Mouse (Mus musculus): Measurements from ENCODE around the gene Gpr15.

Gene Gpr15

GRCm38 (mm10) chr16:58701779-58702178, 17.1 kb downstream of the Gpr15 start:
- DNase-seq (ENCODE audit: low spot score), result no peak

- no peak for DNase-seq (ENCODE audit: low spot score)
These were observed 17.9 kb downstream of the Gpr15 start for GRCm38 (mm10) chr16:58700816-58701424.

GRCm38 (mm10) chr16:58700174-58700573, 18.7 kb downstream of the Gpr15 start:
- DNase-seq (ENCODE audit: low spot score), result no peak

- DNase-seq (ENCODE audit: low spot score), result no peak
These were observed 21.6 kb downstream of the Gpr15 start for GRCm38 (mm10) chr16:58697261-58697660.

DNA sequence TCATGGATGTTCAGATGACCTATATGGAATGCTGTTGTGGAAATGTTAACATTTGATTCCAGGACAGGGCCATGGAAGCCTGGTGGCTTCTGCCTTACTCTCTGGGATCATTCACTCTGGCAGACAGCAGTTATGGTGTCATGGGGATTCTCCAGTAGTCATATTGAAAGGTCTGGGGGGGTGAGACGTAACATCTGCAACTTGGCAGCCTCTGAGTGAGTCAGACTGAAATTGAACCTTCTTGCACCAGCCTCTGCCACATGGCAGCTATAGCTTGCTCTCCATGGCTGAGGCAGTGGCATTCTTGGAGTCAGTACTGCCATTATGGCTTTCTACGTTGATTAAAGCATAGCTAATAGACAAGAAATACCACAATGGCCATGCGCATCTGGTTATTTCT, 22.1 kb downstream of the Gpr15 start:
- DNase-seq (ENCODE audit: low spot score), result no peak

DNA sequence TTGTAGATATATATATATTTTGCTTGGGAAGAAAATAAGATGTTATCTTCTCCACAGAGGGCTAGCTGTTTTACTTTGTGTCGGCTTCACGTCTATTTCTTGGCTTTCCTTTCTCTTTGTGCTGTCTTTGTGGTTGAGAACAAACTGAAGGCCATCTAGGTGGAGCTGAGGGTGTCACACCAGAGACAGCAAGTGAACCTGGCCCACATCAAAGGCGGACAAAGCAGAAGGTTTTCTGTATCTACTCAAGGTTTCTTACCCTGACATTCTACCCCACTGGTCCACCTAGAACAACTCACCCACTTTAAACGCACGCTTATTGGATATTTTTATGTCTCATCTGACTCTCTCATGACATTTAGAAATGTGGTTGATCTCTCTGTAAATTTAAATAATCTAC, 24.8 kb downstream of the Gpr15 start:
- no peak for DNase-seq (ENCODE audit: low spot score)

DNA sequence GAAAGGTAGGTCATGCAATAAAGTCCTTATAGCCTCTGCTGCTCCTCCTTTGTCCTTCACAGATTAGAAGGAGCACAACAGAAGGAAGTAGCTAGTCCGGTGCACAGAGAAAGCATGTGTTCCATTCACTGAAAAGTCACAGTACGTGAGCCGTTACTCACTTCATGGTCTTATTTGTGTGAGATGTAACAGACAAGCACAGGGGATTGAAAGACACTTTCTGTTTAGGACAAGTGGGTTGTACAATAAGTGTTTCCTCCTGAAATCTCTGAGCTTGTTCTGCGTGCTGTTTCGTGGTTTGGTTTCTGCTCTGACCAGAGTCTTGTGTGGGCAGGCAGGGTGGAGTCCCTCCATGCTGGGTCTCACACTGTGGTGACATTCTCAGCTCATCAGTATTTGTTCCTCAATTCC, 28.5 kb downstream of the Gpr15 start:
- DNase-seq (ENCODE audit: low spot score), result no peak

DNA sequence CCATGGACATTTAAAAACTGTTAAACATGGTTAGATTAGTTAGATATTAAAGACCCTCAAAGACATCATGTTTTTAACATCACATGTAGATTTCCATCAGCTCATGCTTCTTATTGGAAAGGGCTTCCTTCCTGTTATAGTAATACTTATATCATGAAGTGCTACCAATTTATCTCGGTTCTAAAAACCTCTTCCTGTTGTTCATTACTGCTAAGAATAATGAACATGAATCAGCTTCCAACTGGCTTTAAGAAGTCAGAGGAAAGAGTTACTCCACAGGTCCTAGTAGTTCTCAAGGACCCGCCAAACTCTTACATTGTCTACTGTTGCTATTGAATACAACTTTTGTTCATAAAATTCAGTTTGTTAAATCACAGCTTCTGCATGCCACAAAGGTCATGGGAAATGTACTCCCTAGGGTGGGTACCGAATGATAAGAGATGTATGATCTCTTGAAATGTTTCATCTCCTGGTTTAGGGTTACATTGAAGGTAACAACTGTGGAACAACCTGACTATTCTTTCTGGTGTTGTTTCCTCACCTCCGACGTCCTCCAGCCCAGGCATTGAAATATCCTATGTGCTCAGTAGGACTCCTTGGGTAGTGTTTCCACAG, 29.2 kb downstream of the Gpr15 start:
- no peak for DNase-seq (ENCODE audit: low spot score)

DNA sequence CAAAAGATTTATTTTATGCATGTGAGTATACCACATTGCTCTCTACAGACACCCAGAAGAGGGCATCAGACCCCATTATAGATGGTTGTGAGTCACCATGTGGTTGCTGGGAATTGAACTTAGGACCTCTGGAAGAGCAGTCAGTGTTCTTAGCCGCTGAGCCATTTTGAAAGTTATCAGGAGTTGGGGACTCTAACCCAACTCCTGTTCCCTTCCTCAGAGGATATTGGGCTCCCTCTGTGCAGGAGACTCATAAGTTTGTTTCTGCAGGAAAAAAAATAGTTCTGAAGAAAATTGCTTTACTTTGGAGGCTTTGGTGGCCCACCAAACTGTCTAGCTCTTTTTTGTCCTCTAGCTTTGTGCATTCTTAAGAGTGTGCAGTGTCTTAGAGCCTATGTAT, 30.3 kb downstream of the Gpr15 start:
- no peak for DNase-seq (ENCODE audit: low spot score)

GRCm38 (mm10) chr16:58685548-58686537, 33.0 kb downstream of the Gpr15 start:
- DNase-seq (ENCODE audit: low spot score), result no peak

GRCm38 (mm10) chr16:58684537-58684936, 34.3 kb downstream of the Gpr15 start:
- DNase-seq (ENCODE audit: low spot score), result no peak

DNA sequence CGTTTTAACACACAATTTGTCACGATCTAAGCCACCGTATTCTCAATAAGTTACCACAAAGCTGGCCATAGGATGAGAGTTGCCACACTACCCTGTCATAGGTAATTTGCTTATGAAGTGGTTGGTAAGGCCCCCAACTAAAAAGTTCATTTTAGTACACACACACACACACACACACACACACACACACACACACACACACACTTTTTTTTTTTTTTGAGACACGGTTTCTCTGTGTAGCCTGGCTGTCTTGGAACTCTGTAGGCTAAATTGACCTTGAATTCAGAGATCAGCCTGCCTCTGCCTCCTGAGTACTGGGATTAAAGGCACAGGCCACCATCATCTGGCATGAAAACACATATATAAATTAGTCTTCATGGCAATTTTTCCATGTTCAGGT, 35.0 kb downstream of the Gpr15 start:
- DNase-seq (ENCODE audit: low spot score), result no peak

DNA sequence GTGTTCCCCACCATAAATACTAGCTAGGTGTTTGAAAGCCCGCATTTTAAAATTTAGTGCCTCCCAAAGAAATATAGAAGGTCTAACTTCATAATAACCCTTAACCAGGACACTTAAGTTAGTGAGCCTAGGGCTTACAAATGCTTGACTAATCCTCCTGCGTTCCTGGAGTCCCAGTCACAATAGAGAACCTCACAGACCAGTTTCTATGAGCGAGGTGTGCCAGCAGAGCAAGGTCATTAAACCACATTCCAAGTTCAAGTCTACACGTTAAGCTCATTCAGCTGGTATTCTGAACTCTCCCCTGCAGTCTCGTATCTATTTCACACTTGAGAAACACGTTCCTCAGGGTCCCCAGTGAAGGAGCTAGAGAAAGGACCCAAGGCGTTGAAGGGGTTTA, 36.0 kb downstream of the Gpr15 start:
- DNase-seq (ENCODE audit: low spot score), result no peak

GRCm38 (mm10) chr16:58682046-58682445, 36.8 kb downstream of the Gpr15 start:
- no peak for DNase-seq (ENCODE audit: low spot score)

DNA sequence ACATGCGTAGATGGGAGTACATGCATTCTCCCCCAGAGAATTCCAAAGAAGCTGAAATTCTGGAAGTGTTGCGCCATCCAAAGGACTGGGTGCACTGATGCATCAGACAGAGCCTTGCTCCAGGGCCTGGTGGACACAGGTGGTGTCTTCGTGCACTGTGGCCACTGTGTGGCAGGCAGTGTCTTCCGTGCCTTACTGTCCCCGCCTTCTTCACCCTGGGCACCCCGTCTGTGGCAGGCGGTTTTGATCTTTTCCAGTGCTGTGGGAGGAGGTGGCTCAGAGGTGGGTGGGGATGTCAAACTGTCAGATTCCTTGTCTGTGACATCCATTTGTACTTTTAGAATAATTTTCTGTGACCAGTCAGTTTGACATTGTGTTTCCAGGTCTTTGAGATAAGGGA, 40.2 kb downstream of the Gpr15 start:
- no peak for DNase-seq (ENCODE audit: low spot score)

GRCm38 (mm10) chr16:58677491-58677890, 41.4 kb downstream of the Gpr15 start:
- DNase-seq (ENCODE audit: low spot score), result no peak

- no peak for DNase-seq (ENCODE audit: low spot score)
These were observed 42.2 kb downstream of the Gpr15 start for GRCm38 (mm10) chr16:58676633-58677032.

GRCm38 (mm10) chr16:58676156-58676555, 42.7 kb downstream of the Gpr15 start:
- DNase-seq (ENCODE audit: low spot score), result no peak

DNA sequence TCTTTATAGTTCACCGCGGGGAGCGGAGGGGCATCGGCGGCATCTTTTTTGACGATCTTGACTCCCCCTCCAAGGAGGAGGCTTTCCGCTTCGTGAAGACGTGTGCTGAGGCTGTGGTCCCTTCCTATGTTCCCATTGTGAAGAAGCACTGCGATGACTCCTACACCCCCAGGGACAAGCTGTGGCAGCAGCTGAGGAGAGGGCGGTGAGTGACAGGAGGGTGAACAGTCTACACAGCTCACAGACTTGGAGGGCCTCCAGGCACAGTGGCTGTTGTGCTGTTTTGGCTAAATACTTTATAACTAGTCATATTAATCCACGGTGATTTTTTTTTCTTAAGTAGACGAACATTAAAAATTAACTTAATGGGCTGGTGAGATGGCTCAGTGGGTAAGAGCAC, 43.6 kb downstream of the Gpr15 start:
- no peak for DNase-seq (ENCODE audit: low spot score)

GRCm38 (mm10) chr16:58673811-58674410, 45.0 kb downstream of the Gpr15 start:
- no peak for DNase-seq (ENCODE audit: low spot score)

DNA sequence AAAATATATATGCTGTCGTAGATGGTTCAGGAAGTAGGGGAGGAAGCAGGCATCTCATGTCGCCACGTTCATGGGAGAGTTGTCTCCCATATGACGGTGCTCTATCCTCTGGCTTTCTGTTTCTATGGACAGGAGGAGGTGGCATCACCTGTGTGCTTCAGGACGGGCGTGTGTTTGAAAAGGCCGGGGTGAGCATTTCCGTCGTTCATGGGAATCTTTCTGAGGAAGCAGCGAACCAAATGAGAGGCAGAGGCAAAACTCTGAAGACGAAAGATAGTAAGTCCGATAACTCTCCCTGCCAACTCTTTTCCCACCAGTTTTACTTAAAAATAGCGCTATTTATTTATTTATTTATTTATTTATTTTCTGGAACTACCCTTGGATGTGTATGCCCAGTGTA, 46.5 kb downstream of the Gpr15 start:
- DNase-seq (ENCODE audit: low spot score), result no peak

DNA sequence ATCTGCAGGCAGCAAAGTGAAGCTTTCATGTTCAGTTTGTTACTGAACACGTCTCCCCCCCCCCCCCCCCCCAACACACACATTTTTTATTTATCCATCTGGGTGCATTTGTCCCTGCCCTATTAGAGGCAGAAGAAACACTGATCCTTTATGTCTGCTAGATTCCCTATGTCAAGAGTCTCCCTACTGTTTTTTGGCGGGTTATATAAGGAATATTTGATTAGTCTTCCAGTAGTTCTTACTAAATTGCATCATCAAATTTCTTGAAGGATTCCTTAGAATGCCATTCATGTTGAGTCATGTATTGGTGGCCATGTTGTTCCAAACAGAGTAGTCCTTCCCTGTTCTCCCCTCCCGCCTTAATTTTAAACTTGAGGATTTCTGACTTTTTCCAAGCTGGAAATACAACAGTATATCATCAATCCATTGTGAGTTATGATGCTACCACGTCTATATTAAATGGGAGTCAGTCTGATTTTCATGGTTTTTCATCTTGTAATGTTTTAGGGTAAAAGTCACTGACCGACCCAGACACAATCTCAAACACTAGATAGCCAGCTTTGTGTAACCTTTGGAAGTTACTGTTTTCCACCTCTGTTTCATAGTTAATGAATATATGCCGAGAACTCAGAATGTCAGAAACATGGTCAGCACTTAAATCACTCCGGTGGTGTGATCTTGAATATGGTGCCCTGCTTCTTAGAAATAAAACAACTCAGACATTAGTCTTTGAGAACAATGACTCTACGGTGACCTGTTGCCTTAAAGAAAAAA, 47.5 kb downstream of the Gpr15 start:
- DNase-seq (ENCODE audit: low spot score), result no peak

Measured in left cerebral cortex, adult 11 months (tissue).